Mouse (Mus musculus): ENCODE results near the gene Higd2a. TPM values are rescaled to one million over a fixed set of nuclear protein-coding genes. Genes with fewer than 3 reads are reported as not detected.

Gene Higd2a
- 100 to 1,000 TPM; 151 to 154 TPM for total RNA-seq (2021)
- long read RNA-seq, experiment 1, transcript Higd2a-201 (2 exons, 648 nt) = major isoform, 143 of 144 reads
- long read RNA-seq, experiment 1, partial matches to known transcripts = 1 of 144 reads
- long read RNA-seq, experiment 1, other reads (novel, unspliced or antisense) = 0 of 144 reads
- long read RNA-seq, experiment 2, transcript Higd2a-201 (2 exons, 648 nt) = major isoform, 75 of 82 reads
- long read RNA-seq, experiment 2, partial matches to known transcripts = 0 of 82 reads
- long read RNA-seq, experiment 2, other reads (novel, unspliced or antisense) = 7 of 82 reads

GRCm38 (mm10) chr13:54589996-54590951 is at the start of gene Higd2a, which contains the start of gene Nop16:
Gene Higd2a, plus strand, starts transcription at chr13:54590207.
Gene Nop16, minus strand, starts transcription at chr13:54590090.
- DNase-seq (ENCODE audit: low spot score) = peak; percentile 98

DNA sequence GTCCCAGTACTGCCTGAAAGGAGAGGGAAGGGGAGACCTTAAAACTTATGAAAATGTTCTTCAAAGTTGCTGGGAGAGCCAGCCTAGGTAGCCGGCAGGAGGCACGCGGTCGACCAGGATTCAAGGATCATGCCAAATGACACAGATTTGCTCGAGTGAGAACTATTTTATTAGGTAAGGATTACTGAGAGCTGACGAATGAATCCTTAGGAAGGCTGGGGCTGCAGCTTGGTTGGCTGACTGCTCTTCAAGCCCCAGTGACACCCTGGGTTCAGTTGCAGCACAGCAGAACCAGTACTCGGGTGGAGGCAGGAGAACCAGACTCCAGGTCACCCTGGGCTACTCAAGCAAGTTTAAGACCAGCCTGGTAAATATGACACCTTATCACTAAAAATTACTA is 42.0 kb upstream of the Higd2a start:
- DNase-seq (ENCODE audit: low spot score) = no peak

DNA sequence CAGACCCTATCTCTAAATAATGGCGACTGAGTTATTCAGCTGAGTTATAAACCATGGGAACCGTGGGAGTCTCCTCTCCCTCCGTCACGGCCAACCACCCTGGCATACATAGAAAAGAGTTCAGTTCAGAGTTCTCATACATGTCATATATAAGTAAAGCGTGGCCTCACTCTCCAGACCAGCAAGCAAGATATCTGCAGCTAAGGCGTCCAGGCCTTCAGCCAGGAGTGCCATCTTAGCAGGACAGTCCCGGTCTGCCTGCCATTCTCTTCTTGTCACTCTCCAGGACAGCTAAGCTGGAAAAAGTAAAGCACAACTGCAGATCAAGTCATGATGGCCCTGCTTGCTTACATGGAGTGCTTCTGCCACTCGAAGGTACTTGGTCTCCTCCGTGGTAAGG is 33.8 kb upstream of the Higd2a start:
- DNase-seq (ENCODE audit: low spot score) = no peak

GRCm38 (mm10) chr13:54556796-54557195 is 33.2 kb upstream of the Higd2a start:
- DNase-seq (ENCODE audit: low spot score) = peak; percentile 86

- DNase-seq (ENCODE audit: low spot score) = no peak
These were observed 32.4 kb upstream of the Higd2a start for GRCm38 (mm10) chr13:54557652-54558051.

DNA sequence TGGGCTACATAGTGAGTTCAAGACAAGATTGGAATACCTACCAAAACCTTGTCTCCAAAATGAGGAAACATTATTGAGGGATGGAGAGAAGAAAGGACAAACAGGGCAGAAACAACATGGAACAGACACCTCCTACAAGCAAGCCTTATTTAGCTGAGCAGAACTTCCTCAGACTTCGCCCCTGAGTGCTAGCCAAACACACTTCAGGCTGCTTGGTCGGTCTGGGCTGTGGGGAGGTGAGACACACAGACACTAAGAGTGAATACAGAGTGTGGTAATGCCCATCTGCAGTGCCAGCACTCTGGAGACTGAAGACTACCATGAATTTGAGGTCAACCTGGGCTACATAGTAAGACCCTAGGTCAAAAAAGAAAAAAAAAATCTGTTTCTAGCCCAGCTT is 30.4 kb upstream of the Higd2a start:
- DNase-seq (ENCODE audit: low spot score) = no peak

- DNase-seq (ENCODE audit: low spot score) = no peak
These were observed 29.4 kb upstream of the Higd2a start for GRCm38 (mm10) chr13:54560608-54561007.

- no peak for DNase-seq (ENCODE audit: low spot score)
These were observed 27.4 kb upstream of the Higd2a start for GRCm38 (mm10) chr13:54562562-54562961.

DNA sequence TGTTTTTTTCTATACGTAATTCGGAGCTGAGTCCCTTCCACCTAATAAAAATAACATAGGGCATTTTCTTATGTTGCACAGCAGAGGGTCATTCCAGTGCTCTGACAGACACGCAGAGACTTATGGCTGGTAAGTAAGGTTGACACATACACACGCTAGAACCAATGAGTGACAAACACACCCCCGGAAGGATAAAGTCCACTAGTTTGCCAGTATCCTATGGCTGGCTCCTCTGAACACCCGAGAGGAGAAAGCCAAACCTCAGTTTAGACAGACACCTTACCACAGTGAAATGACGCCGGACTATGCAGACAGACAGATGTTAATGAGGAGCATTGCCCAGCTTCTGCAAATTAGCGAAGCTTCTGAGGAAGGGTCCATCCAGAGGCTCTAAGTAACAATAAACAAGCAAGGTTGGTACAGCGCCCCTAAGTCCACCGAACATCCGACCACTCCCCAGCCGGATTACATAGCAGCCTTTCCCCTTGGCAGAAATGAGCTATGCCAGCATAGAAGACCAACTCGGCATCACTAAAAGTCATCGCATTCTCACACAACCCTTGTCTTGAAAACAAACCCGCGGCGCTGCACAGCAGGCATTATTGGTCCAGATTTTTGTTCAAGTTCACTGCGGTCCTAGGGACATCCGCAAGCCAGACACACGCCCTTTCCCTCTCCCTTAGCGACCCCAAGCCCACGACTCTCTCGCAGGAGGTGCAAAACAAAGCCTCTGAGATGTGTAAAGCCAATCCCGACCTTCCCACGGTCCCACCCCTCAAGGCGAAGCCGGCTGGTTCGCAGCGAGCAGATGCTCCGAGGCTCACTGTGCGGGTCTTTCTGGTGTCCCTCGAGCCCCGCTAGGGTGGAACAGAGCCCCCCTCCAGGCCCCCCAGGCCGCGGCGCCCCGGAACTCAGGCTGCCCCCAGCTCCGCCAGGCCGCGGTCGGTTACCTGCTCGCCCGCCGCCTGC is 25.5 kb upstream of the Higd2a start:
- no peak for DNase-seq (ENCODE audit: low spot score)

GRCm38 (mm10) chr13:54565201-54565581 is 24.8 kb upstream of the Higd2a start, which contains the start of gene 4833439L19Rik:
Gene 4833439L19Rik, minus strand, starts transcription at chr13:54565435.
- DNase-seq (ENCODE audit: low spot score) = peak; percentile 96

DNA sequence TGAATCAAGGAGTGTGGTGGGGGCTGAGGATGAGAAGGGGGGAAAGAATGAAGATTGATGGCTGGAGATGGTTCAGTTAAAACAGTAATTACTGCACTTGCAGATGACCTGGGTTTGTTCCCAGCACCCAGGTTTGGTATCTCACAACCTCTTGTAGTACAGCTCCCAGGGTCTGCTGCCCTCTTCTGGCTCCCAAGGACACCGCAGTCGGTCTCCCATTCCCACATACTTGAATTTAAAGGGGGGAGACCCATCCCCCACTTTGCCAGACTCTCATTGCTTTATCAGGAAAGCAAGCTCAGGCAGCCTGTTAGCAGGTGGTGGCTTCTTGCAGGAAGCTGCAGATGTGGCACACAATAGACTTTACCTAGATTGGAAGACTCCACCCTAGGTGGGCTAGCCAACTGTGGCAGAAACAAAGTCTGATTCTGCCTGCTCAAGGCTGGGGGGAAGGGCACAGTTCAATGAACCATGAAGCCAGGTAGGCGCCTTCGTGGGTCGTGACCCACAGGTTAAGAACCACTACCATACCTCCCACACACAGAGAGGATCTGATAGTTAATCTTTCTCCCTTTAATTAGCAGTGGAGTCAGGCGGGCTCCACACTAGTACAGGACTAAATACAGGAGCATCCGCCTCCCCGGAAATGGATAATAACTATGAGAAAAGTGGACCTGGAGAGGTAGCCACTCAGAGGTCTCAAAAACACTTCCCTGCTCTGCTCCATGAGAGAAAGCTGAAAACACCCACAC is 24.2 kb upstream of the Higd2a start:
- peak; percentile 58 for DNase-seq (ENCODE audit: low spot score)

DNA sequence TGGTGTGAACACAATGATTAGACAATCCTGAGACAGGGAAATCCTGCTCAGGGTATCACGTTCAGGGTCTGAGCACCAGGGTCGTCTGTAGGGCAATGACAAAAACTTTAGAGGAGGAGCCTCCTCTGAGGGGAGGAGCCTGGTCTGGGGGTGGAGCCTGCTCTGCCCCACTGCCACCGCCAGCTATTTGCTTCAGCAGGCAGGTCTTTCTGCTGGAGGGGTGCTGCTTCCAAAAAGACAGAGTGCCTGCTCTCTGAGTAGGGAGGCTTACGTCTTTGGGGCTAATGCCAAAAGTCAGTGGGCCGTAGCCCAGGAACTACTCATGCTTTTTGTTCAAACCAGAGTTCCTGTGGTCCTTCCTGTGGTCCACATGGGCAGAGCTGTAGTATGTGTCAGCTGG is 21.6 kb upstream of the Higd2a start:
- no peak for DNase-seq (ENCODE audit: low spot score)

- no peak for DNase-seq (ENCODE audit: low spot score)
These were observed 20.7 kb upstream of the Higd2a start for GRCm38 (mm10) chr13:54569282-54569681.

DNA sequence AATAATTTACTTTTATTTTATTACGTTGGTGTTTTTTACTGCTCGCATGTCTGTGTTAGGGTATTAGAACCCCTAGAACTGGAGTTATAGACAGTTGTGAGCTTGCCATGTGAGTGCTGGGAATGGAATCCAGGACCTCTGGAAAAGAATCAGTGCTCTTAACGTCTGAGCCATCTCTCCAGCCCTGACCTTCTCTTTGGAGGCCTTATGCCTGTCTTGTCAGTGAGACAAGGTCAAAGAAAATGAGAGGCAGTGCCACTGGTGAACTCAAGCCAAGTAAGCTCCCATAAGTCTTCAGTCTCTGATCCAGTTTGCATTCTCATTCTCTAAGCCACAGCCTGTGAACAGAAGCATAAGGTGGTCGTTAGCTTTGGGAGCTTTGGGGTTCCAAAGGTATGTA is 19.3 kb upstream of the Higd2a start:
- DNase-seq (ENCODE audit: low spot score) = no peak

DNA sequence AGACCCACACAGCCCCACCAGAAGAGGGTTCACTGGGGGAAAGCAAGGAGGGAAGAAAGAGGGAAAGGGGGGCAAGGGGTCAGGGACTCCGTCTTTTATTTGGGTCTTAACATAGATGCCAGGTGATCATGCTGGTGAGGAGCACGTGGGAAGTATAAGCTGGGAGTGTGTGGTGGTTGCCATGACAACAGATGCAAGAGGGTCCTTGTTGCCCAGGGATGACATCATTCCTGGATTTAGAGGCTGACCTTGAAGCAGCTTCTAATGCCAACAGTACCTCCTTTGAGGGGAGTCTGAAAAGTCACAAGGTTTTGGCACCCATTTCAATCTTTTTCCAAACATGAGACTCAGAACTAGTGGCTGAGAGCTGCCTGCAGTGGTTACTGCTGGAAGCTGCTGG is 18.4 kb upstream of the Higd2a start:
- no peak for DNase-seq (ENCODE audit: low spot score)

DNA sequence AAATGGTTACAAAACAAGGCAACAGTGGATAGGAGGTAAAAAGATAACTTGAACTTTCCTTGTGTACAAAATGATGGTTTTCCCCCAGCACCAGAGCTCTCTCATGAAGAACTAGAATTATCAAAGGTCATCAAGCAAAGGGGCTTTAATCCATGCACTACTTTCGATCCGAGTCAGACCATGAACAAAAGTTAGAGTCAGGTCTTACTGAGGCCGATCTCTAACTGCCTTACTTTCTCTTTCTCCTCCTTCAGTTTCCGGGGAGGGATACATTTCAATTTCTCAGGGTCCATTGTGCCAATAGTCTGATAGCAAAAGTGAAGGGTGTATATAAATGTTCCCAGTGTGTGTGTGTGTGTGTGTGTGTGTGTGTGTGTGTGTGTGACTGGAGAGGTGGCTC is 17.4 kb upstream of the Higd2a start:
- DNase-seq (ENCODE audit: low spot score) = no peak

- DNase-seq (ENCODE audit: low spot score) = peak; percentile 63
These were observed 15.0 kb upstream of the Higd2a start, which contains the start of gene Arl10 for GRCm38 (mm10) chr13:54574854-54575481. Gene Arl10, plus strand, starts transcription at chr13:54575015.

DNA sequence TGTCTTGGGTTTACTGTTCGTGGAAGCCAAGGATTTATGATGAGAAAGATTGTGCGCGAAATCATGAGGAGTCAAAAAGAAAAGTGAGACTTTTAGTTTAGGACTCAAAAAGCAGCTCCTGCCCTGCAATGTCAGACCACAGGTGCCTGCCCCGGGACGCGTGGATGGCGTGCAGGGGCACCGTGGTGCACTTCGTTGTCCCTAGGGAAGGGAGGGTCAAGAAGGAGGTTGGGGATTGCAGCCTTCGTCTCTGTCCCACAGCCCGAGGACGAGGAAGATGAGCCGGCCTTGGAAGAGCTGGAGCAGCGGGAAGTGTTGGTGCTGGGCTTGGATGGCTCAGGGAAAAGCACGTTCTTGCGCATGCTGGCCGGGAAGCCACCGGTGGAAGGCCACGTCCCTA is 14.5 kb upstream of the Higd2a start:
- no peak for DNase-seq (ENCODE audit: low spot score)

DNA sequence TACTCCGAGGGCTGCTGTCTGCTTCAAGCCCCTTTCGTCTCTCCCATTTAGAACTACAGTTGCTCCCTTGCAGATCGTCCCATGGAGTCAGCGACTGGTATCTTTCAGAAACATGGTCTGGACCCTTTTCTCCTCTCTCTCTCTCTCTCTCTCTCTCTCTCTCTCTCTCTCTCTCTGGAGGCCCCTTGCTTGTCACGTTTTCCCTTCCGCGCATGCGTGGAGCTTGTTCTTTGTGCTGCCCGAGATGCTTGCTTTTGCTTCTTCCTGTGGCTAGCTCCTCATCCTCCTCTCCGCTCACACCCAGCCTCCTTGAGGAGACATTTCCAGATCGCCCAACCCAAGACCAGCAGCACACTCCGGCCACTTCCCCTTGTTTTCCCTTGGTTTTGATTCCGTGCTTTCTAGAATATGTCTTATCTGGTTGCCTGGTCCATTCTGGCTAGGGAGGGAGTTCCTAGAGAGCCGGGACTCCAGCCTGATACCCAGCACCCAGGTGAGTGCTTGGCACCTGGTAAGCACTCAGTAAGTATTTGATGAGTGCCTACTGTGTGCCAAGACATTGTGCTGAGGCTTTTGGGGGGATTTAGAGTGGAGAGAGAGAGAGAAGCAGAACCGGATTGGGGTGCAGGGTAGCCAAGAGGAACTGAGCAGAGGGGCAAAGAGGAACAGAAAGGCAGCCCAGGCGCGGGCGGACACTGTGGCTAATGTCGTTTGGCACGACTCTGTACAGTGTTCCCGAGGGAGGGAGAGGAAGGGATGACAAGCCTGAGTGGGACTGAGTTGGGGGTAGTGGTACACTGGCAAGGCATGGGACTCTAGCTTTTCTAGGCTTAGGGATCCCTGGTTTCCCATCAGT is 12.1 kb upstream of the Higd2a start:
- DNase-seq (ENCODE audit: low spot score) = no peak
